Mouse (Mus musculus) left cerebral cortex, postnatal 4 days (tissue): ENCODE results near the gene Mrpl28. TPM values are rescaled to one million over a fixed set of nuclear protein-coding genes. Genes with fewer than 3 reads are reported as not detected.
"Not testable (repeated sequence)": the region's sequence is repeated elsewhere in the genome, so short reads cannot be mapped to it uniquely, and the experiment has no call there.

Experiments
- DNase-seq: peaks from one replicate; pipeline ENCODE4 v3.0.0-alpha.2; 2022
- intact Hi-C: fragments of 180-260 bp; cut with DNase I; formaldehyde crosslinking; loops from one replicate; pipeline ENCODE4 v1.15.1; 2025
- total RNA-seq, 2 experiments: library from RNA; stranded (reverse); gene quantifications; 2 replicates each; pipeline ENCODE4 v1.2.3; 2021

Gene Mrpl28
- total RNA-seq, 2 experiments from 2014 or later = 74.2 to 80.5 TPM

GRCm38 (mm10) chr17:26151886-26152630 lies 28.8 kb downstream of the Mrpl28 start:
- no peak for DNase-seq
- intact Hi-C loops = no loop called here

DNA sequence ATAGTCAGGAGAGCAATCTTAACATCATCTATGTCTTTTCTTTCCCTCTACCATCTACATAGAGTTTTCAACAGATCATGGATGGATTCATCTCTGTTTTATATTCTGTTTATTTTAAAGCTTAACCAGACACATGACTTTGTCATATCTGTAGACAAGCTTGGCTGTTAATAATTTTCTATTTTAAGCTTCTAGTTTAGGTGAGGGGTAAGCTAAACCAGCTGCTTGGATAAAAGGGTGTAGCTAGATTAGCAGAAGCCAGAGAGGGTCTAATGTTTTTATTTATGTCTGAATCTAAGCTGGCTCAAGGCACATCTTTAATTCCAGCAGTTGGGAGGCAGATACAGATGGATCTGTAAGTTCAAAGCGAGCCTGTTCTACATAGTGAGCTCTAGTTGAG lies 39.4 kb downstream of the Mrpl28 start:
- no peak for DNase-seq
- intact Hi-C loops = no loop called here

- DNase-seq = no peak
- intact Hi-C loops = no loop called here
These were observed 44.7 kb downstream of the Mrpl28 start for GRCm38 (mm10) chr17:26168039-26168438.

DNA sequence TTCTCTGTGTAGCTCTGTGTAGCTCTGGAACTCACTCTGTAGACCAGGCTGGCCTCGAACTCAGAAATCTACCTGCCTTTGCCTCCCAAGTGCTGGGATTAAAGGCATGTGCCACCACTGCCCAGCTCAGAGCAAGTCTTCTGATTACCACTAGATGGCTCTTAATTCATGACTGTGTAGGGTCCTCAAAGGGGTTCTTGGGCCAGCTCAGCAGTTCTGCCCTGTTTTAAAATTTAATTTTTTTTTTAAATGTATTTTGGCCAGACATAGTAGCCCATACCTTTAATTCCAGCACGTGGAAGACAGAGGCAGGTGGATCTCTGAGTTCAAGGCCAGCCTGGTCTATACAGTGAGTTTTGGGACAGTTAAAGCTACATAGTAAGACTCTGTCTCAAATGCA lies 51.9 kb downstream of the Mrpl28 start:
- intact Hi-C loops, DNase-seq: not testable (repeated sequence)

Other genes starting within 250 kb of the Mrpl28 start
- gene Mettl26, start 248.4 kb upstream of the Mrpl28 start, total RNA-seq = 10 to 100 TPM; 24.1 to 25.8 TPM
- gene Wfikkn1, start 242.6 kb upstream of the Mrpl28 start, total RNA-seq = 1 to 10 TPM; 1.3 to 2.2 TPM
- 10 to 100 TPM; 47.0 to 47.2 TPM for gene Rab40c, start 203.8 kb upstream of the Mrpl28 start, total RNA-seq
- gene Pigq, start 178.6 kb upstream of the Mrpl28 start, total RNA-seq = 100 to 1,000 TPM in 1 of 2 experiments, 10 to 100 TPM in 1; 87.1 to 104 TPM
- not detected for gene Nhlrc4, start 178.5 kb upstream of the Mrpl28 start, total RNA-seq
- gene A930017K11Rik, start 170.9 kb upstream of the Mrpl28 start, total RNA-seq = not detected
- gene Capn15, start 137.7 kb upstream of the Mrpl28 start, total RNA-seq = 10 to 100 TPM; 42.2 to 45.9 TPM
- gene Rab11fip3, start 53.9 kb upstream of the Mrpl28 start, total RNA-seq = 10 to 100 TPM; 79.6 to 82.5 TPM
- gene Decr2, start 33.2 kb upstream of the Mrpl28 start, total RNA-seq = 10 to 100 TPM; 21.7 to 24.3 TPM
- 1 to 10 TPM; 8.9 to 9.6 TPM for gene Nme4, start 27.9 kb upstream of the Mrpl28 start, total RNA-seq
- gene Tmem8, start 10.2 kb upstream of the Mrpl28 start, total RNA-seq = 1 to 10 TPM; 7.0 to 7.7 TPM
- 10 to 100 TPM; 37.5 to 37.8 TPM for gene Axin1, start 15.2 kb downstream of the Mrpl28 start, total RNA-seq
- gene Pdia2, start 75.6 kb downstream of the Mrpl28 start, total RNA-seq = under 1 TPM; 0.40 to 0.80 TPM
- 10 to 100 TPM; 46.8 to 48.6 TPM for gene Rgs11, start 79.5 kb downstream of the Mrpl28 start, total RNA-seq
- gene Arhgdig, start 84.3 kb downstream of the Mrpl28 start, total RNA-seq = 100 to 1,000 TPM; 165 to 166 TPM
- gene Fam234a, start 120.7 kb downstream of the Mrpl28 start, total RNA-seq = 10 to 100 TPM; 25.3 to 29.9 TPM
- 100 to 1,000 TPM; 106 to 112 TPM for gene Luc7l, start 129.4 kb downstream of the Mrpl28 start, total RNA-seq